Mouse (Mus musculus): ENCODE measurements around the gene Rhbdd1. TPM values are rescaled to one million over a fixed set of nuclear protein-coding genes. Genes with fewer than 3 reads are reported as not detected.

Gene Rhbdd1
- total RNA-seq, 2 experiments from 2014 or later, result 6.7 to 7.6 TPM

DNA sequence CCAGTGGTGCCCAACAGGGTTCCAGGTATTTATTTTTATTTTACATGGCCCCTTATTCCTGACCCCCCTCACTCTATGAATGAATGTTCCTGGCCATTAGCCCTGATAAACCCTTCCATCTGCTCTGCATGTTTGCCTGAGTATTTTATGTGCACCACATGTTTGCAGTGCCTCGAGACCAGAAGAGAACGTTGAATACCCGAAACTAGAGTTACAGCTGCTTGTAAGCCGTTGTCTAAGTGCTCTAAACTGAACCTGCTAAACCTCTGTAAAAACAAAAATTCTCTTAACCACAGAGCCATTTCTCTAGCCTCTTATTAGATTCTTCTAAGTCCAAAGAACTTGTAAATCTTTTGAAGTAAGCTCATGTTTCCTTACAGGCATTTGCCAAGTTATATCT, 45.0 kb downstream of the Rhbdd1 start:
- no peak for DNase-seq (ENCODE audit: extremely low spot score in 1 of 2, low spot score in 1 of 2)

DNA sequence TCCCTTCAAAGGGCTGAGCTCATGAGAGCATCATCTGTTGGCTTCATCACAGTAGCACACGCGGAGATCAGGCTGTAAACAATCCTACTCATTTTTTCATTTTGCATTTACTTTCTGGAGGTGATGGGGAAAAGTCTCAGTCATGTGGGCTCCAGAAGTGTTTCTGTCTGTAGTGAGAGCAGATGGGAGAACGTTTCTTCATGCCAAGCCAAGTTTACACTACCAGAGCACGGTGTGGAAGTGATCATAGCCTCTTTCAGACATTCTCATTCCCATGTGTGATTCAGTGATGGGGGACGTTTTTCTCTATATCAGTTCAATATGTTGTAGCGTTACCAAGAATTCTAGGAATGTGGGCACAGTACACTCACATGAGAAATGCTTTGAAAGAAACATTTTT, 45.9 kb downstream of the Rhbdd1 start:
- DNase-seq (ENCODE audit: extremely low spot score in 1 of 2, low spot score in 1 of 2), result no peak

DNA sequence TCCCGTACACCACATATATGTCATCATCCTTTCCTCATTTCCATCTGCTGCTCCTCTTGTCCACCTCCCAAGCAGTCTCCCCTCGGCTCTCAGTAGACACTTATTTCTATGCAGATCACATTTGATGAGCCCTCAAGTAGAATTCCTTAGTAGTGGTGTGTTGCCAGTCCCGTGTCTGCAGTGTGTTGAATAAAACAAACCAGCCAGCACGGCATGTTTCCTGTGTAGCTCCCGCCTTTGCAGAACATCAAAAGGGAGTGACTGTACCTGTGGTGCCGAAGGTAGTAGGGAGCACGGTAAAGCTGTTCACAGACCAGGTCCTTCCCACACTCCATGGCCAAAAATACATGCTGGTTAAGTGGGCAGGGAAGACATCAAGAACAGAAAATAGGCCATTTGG, 47.8 kb downstream of the Rhbdd1 start:
- no peak for DNase-seq (ENCODE audit: extremely low spot score in 1 of 2, low spot score in 1 of 2)

DNA sequence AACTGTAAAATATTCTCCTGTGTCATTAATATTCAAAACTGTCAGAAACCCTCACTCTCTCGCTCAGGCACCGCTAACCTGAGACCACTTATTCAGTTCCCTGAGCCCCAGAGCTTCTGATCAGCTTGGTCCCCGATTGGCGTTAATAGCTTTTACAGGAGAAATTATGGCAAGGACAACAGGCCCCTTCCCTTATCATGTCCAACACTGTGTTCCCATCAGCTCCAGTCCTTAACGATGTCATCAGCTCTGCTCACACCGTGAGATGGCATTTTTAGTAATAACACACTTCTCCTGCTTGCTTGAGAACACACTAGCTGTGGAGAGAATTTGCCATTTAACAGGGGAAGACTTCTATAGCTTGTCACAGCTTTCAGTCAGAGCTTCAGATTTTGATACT, 48.2 kb downstream of the Rhbdd1 start:
- no peak for DNase-seq (ENCODE audit: extremely low spot score in 1 of 2, low spot score in 1 of 2)

DNA sequence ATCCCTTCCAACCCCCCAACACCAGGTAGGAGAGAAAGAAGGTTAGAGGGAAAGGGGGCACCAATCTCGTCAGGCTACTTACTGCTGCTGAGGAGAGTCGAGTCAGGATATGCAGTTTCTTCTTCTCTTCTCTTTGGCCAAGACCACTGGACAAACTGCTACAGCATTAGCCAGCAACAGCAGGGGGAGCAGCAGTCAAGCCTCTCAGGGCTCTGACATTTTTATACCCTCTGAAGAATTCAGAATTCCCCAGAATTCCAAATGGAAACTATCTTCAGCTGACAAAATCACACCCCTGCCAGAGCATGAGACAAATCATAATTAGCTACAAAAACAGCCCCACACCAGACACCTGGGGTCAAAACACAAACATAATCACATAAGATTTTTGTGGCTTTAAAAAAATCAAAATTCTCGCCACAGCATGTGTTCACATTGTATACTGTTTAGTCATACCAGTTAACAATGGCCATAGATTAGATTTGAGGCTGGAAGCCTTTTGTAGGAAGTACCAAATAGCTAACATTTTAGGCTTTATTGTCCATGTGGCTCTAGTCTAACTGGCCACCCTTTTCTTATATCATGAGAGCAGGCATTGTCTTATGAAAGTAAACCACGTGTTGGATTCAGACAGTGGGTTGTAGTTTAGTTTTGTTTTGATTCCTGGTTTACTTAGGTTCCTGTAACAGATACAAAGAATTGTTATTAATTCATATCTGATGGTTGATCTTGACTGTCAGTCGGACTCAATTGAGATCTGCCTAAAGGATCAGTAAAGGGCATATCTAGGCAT, 55.6 kb downstream of the Rhbdd1 start:
- DNase-seq (ENCODE audit: extremely low spot score in 1 of 2, low spot score in 1 of 2), result no peak

DNA sequence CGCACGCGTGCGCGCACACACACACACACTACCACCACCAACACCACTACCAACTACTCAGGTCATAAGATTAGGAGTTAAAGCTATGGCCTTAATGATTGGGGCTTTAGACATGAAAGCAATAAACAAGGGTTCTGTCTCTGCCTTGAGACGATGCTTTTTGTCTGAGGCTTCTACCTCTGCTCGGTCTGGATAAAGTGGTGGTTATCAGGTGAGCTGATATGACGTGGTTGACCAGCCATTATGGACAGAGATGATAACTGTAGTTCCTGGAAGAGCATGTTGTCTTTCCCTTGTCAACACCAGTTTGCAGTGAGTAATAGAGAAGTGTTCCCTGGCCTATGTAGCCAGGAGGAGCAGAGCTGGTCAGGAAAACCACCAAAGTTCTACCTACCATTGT, 57.7 kb downstream of the Rhbdd1 start:
- DNase-seq (ENCODE audit: extremely low spot score in 1 of 2, low spot score in 1 of 2), result no peak

DNA sequence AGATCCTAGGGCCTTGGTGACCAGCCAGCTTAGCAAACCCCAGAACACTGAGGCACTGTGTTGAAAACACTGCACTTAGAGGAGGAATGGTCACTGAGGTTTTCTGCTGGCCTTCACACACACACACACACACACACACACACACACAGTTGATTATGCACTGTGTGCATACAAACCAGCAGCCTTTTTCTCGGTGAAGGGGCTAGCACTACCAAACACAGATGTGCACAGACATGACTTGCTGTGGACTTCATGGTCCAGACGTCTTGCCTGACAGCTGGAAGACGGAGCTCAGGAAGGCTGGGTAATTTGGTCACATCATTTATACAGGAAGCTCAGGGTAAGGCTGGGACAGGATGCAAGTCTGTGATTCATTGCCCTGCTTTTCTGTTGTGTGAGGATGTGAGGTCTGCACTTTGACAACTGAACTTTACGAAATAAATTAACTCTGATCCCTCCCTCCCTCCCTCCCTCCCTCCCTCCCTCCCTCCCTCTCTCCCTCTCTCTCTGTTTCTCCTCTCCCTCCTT, 58.6 kb downstream of the Rhbdd1 start:
- DNase-seq (ENCODE audit: extremely low spot score in 1 of 2, low spot score in 1 of 2), result no peak

DNA sequence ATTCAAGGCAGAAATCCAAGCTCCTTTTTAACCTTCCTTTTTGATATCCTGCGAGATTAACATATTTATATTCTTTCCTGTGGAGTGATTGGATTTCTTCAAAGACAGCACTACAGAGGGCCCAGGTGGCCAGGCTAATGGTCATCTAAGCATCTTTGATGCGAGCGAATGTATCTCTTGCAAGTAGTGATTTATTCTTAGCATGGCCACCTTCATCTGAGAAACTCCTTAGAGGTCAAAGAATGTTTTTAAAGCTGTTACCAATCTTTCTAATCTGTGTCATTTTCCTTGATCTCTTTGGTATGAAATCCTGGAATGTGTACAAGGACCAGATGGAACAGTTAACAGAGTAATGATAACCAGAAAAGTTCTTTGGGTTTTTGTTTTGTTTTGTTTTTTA, 59.2 kb downstream of the Rhbdd1 start:
- no peak for DNase-seq (ENCODE audit: extremely low spot score in 1 of 2, low spot score in 1 of 2)

DNA sequence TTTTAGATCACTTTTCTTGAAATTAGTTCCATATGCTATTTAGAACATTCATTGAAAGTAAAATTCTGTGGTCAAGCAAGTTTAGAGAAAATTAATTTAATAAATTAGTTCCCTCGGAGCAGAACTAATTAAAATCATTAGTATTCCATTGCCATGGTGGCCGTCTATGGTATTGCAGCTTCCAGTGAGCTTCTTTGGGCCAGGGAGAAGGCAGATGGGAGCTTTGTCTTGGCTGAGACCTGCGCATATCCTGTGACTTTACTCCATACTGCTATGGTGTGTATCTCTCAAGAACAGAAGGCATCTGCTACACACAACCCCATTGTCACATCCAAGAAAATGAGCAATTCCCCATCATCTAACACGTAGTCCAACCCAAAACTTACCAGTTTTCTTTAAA, 65.7 kb downstream of the Rhbdd1 start:
- DNase-seq (ENCODE audit: extremely low spot score in 1 of 2, low spot score in 1 of 2), result no peak

DNA sequence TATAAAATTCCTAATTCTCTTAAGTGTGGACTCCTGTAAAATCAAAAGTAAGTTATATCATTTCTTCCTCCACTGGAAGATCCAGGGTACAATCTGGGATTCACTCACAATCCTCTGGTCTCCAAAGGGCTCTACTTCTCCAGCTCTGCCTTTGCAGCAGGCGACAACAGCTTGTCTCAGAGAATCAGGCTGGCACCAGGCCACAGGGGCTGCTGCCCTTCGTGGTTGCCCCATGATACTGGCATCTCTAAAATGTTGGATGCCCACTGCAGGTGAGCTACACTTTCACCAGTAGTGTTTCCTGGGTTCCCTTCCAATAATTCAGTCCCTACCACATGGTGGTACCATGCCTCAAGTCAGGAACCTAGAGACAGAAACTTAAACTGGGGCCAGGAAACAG, 67.9 kb downstream of the Rhbdd1 start:
- DNase-seq (ENCODE audit: extremely low spot score in 1 of 2, low spot score in 1 of 2), result no peak

DNA sequence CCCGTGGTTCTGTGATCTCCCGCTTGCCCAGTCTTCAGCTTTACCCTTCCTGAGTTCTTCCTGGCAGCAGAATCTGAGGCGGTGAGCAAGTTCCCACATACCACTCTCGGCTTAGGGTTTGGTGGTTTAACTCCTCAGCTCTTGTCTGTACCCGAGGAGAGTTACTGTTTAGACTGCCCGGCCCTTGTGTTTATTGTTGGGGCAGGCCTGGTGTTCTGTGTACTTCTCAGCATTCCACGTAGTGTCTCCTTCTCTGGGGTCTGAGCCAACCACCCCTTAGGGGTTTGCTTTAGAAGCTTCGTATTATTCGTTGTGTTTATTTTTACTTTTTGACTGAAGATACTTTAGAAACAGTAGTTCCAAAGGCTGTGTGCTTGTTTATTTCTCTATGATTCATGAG, 68.8 kb downstream of the Rhbdd1 start:
- no peak for DNase-seq (ENCODE audit: extremely low spot score in 1 of 2, low spot score in 1 of 2)

DNA sequence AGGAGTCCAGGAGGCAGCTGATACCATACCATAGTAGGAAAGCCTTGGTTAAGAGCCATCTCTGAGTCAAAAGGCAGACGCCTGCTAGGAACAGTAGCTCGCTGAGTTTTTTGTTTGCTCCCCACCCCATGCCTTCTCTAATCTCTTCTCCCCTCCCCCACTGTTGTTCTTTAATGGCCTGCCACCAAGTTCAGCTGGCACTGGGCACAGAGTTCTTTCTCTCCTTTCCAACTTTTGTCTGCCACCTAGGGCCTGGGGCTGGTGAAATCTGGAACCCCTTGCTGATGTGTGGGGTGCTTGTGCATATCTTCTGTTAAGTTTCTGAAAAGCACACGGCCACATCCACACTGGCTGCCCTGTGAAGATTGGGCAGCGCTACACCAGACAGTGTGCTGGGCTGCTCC, 69.6 kb downstream of the Rhbdd1 start:
- DNase-seq (ENCODE audit: extremely low spot score in 1 of 2, low spot score in 1 of 2), result no peak

DNA sequence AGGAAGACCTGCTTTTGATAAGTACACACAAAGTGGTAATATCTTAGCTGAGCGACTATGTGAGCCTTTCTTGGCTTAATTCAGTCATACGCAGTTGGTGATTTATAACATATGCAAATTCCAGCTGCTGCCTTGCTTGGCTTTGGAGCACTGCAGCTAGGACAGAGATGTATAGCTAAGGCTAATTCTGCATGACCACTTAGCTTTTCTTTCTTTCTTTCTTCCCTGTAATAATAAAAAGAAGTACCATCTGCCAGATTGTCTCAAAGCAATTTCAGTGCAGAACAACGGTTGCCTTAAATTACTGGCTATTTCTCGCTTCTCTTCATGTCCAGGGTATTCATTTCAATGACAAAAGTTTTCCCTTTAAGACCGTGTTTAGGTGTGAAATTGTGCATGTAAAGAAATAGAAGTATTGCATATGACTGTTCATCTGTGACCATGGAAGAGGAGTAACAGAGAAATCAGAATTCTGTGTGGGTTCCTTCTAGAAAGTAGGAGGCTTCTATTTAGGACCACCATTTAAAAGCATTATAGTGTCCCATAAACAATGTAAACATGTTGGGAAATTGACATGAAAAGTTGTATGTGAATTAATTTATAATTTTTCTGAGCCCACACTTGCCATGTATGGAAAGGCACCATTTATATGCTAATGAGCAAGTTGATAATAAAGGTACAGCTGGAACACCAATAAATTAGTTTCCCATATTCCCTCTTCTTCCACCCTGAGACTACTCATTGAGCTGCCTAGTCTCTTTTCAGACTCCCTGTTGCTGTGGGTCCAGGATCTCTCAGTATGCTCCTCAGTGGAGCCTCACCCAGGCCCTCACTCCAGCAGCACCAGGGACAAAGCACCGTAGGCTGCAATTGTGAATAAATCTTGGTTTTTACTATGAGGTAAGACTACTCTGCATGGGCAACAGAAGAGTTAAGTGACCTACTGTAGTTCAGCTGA, 70.8 kb downstream of the Rhbdd1 start:
- no peak for DNase-seq (ENCODE audit: extremely low spot score in 1 of 2, low spot score in 1 of 2)

DNA sequence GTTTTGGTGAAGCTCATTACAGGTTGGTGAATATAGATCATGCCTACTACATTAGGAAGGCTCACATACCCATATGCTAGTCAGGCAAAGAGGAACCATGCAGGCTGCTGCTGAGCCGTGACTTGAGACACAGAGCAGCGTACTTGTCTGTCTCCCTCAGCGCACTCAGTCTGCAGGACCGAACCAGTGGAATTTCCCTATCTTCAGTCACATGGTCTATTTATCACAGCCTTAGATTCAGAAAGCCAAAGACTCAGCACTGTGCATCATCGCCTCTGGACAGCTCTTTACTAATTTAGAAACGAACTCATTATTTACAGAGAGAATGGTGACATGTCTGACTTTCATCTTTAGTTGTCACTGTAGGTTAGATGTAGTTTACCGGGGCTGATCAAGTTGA, 73.1 kb downstream of the Rhbdd1 start:
- no peak for DNase-seq (ENCODE audit: extremely low spot score in 1 of 2, low spot score in 1 of 2)

DNA sequence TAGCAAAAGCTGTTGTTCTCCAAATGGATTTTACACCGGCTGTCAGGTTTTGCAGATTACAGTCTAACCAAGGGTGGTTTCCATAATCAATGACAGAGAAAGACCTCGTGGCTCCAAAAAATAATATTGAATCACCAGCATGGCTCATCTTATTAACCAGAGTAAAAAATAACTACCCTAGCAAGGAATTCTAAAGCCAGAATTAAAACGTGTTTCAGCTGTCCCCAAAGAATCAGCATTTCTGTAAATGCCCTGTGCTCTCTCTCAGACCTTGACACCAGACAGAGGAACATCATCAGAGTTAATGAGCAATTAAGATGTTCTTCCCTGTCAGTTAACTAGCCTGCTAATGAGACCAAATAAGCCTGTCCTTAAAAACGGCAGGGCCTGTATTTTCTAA, 79.1 kb downstream of the Rhbdd1 start:
- DNase-seq (ENCODE audit: extremely low spot score in 1 of 2, low spot score in 1 of 2), result no peak

DNA sequence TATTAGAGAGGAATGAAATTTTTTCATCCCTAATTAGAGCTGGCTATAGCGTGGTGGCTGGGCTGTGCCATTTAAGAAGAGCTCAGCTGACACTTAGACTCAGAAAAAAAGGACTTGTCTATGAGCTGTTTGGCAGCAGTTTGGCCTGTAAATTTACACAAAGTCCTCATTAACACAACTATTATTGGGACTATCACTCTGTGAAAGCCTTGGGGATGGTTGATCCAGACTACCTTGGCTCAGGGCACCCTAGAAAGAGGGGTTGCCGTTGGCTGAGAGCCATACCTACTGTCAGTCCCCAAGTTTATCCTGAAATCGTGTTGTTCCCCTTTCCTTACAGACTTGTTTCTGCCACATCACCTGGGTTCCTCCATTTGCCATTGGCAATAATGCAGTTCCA, 91.5 kb downstream of the Rhbdd1 start:
- no peak for DNase-seq (ENCODE audit: extremely low spot score in 1 of 2, low spot score in 1 of 2)

DNA sequence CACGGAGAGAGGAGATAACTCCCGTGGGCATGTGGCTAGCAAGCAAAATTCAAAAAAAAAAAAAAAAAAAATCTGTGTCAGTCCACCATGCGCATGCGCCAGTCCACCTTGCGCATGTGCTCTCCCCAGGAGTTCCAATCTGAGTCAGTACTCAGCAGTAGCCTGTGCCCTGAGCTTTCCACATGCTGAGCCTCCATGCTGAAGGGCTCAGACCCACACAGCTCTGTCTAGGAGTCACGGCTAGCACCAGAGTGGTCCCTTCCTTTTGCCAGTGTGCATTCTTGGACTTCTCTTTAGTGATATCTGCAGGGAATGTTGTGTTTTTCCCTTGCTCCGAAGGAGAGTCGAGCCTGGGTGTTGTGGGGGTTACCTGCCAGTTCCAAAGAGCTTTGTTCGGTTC, 93.0 kb downstream of the Rhbdd1 start:
- DNase-seq (ENCODE audit: extremely low spot score in 1 of 2, low spot score in 1 of 2), result no peak

DNA sequence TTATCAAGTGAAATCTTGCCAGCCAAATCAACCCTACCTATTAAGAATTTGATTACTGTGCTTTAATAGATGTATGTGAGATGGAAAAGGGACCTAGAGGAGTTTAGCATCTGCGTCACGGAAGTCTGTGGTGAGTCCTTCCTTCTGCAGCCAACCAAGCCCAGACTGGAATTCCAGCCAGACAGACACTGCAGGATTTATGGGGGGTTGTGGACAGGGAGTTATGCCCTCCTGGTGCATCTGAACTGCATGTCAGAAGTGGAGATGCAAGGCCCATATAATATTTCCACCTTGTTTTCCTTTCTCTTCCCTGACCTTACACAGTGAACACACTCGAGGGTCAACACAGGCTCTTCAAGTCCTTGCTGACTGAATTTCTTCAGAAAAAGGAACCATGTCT, 94.3 kb downstream of the Rhbdd1 start:
- no peak for DNase-seq (ENCODE audit: extremely low spot score in 1 of 2, low spot score in 1 of 2)

DNA sequence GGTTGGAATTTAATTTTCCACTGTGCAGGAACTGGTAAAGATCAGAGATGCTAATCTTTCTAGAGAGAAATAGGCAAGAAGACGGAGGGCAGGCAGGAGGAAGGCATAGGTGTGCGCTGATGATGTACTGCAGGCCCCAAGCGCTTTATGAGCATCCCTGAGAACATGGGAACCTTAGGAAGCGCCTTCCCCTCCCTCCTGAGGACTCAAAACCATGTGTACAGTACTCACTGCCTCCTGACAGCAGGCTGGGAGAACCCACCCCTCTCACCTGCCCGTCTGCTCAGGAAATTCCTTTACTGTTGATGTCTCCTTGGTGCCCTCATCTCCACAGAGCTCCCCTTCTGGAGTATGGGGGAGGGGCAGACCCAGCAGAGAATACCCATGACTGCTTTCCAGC, 95.3 kb downstream of the Rhbdd1 start:
- DNase-seq (ENCODE audit: extremely low spot score in 1 of 2, low spot score in 1 of 2), result no peak

DNA sequence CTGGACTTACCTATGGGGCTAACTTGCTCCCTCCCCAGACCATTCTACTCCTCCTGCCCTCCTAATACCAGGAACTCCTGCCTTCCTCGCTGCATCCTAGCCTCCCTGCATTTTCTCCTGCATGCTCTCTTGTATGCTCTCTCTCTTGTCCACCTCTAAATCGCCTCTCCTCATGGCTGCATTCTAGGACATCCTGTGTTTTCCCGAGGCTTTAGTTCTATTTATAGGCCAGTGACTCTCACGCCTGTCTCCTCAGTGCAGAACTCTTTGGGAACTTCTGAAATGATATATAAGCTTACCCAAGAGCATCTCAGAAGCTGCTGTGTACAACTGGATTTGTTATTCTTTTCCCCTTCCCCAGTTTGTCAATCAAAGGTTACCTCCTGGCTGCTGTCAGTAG, 95.8 kb downstream of the Rhbdd1 start:
- no peak for DNase-seq (ENCODE audit: extremely low spot score in 1 of 2, low spot score in 1 of 2)

DNA sequence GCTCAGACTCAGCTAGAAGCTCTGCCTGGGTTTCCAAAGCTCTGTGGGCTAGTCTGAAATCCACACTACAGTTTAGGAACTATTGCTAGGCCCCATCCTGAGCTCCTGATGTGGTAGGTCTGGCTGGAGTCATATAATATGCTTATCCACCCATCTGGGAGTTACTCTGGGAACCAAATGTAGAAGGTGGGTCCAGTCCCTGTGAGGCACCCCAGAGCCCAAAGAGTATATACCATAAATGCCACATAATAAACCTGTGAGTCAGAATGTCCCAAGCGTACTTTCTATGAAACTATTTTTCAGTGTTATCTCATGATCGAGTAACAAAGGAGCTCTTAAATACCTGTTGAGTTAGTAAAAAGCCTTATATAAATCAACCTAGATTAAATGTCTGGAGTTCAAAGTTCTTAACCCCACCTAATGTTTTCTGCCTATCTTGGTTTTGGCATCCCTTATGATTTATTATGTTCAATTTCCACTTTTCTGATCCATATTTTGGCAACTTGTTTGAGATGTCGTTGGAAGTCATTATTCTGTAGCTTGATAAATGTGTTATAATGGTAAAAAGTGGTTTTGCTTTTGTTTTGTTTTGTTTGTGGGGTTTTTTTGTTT, 98.3 kb downstream of the Rhbdd1 start:
- DNase-seq (ENCODE audit: extremely low spot score in 1 of 2, low spot score in 1 of 2), result no peak
